Mouse (Mus musculus) heart, adult 9 months (tissue): ENCODE results near the gene Itpripl2.

Experiments
- DNase-seq, 2 experiments: peaks; one replicate each; pipeline ENCODE4 v3.0.0; 2022; ENCODE audit warnings: low spot score in 2 of 2

Gene Itpripl2

DNA sequence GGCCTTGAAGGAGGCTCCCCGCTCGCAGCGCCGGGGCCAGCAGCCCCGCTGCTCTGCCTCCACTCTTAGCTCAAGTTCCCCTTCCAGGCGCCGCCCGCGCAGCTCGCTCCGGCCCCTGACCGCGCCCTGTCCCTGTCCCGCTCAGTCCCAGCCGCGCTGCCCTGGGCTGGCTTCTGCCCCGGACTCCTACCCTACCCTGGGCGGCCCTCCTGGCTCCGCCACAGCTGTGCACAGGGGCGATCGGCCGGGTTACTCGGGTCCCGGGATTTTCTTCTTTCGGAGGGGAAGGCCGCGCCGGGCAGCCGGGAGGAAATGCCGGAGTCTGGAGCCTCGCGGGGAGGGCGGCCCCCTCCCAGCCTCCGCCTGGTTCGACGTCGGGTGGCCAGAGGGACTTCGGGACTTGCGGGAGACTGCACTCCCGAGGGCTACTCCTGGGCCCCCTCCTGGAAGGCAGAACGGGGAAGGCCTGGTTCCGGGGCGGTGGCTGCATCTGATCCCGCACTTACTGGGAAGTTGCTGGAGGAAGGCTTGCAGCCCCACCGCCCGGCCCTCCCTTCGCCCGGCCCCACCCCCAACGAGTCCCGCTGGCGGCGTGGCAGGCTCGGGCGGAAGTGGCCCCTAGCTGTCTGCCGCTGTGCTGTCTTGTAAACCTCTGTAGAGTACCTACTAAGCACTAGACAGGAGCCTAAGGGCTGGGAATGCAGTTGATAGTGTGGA is at the start of gene Itpripl2:
Itpripl2 (minus strand) TSS at position 545 of the 717 bp plus-strand sequence.
- peak; percentile 90 to 93 for DNase-seq

DNA sequence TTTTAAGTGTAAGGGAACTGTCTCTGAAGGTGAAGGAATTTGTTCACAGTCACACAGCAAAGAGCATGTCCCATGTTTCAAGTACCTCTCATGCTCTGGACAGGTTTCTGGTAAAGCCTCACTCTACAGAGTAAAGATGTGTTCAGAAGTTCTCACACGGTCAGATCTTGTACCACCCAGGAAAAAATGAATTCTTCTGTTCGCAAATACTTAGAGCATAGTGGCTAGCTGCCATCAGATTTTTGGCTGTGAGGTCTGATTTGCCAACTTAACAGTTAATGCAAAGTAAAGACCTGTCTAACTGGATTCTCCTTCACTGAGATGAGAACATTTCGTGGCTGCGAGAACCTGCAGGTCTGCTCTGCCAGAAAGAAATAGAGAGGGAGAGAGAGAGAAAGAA is 43.3 kb upstream of the Itpripl2 start:
- DNase-seq: no peak

DNA sequence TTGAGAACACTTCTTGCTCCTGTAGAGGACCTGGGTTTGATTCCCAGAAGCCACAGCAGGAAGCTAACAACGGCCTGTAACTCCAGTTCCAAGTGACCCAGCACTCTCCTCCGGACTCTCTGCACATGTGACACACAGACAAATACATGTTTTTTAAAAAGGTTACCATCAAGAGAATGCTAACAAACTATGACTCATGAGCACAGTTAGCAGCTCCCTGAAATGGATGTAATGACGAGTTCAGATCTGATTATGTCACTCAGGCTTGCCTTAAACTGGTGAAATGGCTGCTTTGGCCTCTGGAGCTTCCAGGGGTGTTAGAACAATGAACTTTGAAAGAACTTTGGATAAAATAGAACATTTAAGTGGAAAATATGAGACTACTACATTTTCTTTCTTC is 42.6 kb upstream of the Itpripl2 start:
- no peak for DNase-seq

DNA sequence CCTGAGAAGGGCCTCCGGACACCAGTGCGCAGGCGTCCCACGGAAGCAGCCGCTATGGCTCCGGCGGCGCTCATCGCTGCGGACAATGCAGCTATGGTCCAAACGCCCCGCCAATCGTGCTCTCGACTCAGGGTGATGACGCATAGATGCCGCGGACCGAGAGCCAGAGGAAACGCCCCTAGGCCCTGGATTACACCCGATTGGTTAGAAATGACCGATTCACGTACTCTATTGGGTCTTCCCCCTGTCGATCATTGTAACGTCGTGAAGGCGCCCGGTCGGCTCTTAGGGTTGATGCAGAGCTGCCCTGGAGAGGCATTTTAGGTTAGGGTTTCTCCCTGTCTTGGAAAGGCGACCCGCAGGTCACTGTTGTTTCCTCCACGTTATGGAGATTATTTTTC is 41.4 kb upstream of the Itpripl2 start, which contains the start of gene Coq7:
Coq7 (minus strand) TSS at position 179 of the 401 bp plus-strand sequence.
- DNase-seq: peak; percentile 97 to 98

DNA sequence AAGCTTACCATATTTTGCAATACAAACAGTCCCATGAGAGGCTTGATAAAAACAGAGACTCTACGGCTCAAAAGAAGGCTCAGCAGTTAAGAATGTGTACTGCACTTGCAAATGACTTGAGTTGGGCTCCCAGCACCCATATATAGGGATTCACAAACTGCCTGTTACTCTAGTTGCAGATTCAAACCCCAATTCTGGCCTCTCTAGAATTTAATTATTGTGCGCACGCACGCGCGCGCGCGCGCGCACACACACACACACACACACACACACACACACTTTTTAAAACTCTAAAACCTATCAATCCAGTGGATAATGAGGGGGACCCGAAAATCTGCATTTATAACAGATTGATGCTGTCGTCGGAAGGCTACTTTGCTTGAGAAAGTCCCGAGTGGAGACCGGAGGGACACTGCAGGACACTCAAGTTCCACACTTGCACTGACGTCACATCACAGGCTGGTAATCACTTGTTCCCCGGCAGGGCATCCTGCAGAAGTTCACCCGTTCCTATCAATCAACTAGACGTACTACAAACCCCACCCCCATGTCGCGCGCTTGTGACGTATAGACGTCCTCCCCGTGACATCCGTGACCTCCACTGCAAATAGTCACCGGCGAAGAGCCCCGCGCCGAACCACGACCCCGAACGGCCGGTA is 40.9 kb upstream of the Itpripl2 start:
- peak; percentile 96 to 97 for DNase-seq

DNA sequence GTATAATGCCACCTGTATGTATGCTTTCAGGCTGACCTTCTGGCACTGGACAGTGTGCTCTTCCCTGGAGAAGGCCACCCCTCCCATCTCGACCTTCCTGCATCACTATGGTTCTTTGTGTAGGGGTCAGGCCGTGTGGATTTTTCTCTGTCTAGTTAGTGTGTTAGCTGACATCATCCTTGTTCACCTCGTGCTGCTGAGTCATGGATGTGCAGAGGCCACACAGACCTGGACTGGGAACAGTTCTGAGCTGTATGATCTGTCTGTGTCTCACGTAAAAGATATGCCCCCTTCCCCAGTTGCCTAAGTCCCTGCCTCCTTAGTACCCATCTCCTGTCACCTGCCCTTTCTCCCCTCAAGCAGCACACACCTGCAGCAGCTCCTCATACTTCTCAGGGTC is 35.2 kb upstream of the Itpripl2 start:
- no peak for DNase-seq

DNA sequence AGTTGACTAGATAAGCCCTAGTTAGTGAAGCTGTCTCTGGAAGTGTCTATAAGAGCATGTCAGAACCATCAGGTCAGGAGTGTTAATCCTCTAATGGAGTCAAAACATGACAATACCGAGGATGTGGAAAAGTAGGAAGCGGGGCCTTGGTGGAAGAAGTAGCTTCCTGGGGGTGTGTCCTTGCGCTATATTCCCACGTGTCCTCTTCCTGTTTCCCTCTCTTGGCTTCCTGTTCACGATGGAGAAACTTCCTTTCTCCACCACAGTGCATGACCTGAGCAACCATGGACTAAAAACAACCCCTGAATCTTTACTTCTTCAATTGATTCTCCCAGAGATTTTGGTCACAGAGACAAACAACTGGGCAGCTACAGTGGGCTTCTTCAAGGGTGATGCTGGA is 30.3 kb upstream of the Itpripl2 start:
- no peak for DNase-seq

DNA sequence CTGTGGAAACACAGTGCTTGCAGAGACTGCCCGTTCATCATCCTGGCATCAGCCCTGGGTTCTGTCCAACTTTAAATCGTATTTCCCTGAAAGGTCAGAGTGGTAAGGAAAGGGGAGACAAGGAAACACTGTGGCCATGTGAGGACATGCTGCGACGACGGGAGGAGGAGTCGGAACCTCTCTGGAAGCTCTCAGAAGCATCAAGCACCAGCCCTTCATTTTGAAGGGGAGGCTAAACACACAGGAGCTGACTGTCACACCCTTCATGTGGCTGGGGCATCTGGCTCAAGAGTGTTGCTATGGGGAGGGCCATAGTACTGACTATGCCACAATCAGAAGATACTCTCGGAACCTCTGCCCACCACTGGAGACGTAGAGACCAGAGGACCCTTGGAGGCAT is 27.9 kb upstream of the Itpripl2 start:
- DNase-seq: no peak

DNA sequence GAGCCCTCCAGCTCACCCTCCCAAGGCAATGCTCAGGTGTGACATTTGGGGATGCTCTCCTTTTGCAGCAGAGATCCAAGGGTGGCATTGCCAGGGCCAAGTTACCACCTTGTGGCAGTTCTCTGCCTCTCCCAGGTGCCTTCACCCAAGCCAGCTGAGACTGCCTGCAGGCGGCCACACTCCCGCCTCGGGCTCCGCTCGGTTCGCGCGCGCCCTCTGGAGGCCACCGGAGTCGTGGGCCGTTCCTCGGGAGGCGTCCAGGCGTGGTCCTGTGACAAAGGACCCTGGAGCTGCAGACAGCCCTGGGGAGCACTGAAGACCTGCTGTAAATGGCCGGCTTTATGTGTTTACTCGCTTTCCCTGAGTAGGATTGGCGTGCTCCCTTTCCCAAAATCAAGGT is 26.9 kb upstream of the Itpripl2 start:
- DNase-seq: peak; percentile 55 to 68

DNA sequence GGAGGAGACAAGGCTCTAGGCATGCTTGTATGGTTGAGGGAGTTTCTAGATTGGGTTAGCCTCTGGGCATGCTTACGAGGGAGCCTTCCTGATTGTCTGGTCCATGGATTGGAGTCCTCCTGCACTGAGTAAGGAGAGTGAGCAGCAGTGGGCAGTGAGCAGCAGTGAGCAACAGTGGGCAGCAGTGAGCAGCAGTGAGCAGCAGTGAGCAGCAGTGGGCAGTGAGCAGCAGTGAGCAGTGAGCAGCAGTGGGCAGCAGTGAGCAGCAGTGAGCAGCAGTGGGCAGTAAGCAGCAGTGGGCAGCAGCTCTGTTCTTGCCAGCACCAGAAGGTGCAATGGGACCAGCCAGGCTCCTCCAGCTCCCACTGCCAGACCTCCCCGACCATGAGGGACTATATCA is 26.0 kb upstream of the Itpripl2 start:
- no peak for DNase-seq

DNA sequence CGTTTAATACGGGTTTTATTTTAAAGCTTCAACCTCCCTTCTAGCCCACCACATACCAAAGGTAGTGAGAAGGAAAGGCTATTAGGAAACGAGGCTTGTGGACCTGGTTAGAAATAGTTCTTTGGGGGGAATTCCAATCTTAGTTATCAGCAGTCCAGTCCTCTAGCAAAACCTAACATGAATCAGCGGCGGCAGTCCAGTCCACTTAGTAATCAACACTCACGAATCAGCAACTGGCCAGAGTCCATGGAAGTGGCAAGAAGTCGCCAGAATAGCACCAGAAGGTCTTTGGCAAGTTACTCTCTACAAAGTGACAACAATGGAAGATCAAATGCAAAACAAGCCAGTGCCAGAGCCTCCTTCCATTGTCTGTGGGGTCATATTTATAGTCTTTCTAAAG is 16.8 kb upstream of the Itpripl2 start:
- DNase-seq: no peak

DNA sequence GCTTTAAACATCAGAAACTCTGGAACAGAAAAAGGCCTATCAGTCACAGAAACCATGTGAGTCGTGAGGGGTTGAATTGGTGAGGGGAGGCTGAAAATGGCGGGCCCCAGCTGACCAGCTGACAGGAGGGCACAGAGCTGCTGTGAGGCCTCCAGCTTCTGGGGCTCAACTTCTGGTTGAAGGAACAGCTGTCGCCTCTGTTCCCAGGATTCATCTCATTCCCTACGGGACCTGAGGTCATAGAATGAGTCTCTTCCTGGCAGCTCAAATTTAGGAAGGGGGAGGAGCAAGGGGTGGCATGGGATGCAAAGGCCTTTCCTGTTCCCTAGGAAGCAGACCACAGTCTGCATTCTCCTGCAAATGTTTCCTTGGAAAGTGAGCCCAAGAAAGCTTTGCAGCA is 12.1 kb upstream of the Itpripl2 start:
- DNase-seq: peak in 1 of 2 experiments; percentile 47

DNA sequence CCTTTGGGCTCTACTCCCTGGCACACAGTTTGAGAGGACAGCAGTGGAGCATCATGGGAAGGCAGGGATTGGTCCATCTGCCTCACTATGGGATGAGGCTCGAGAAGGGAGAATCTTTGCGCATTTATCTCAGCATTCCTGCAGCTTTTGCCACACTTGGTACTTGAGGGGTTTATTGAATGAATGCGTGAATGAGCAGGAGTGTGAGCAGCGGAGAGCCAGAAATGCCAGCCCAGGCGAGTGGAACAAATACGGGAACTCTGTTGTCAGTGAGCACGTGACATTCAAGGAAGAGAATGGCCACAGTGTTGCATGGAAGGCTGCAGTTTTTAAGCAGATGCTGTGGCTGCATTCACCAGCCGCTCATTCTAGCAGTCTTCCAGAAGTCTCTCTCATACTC is 10.6 kb upstream of the Itpripl2 start:
- no peak for DNase-seq

DNA sequence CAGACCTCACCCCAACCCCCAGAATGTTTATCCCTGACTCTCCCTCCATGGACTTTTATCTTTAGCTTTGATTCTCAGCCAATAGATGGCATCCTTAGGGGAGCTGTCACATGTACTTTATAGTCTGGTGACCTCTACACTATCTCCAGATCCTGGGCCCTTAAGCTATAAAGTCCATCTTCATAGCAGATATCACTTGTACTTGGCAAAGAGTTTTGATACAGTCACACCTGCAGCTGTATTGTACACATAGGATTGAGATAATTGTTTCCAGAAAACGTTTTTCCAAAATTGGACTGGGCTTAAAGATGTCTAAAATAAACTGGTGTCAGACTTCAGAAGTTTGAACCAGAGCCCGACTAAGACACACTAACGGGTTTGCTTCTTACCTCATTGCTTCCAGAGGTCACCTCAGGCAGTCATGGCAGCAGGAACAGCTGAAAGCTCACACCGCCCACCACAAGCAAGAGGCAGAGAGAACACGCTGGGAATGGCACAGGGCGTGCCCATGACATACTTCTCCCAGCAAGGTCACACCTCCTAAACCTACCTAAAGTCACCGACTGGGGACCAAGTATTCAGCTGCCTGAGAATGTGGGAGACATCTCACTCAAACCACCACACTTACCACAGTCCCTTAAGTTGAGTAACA is 8.1 kb upstream of the Itpripl2 start:
- no peak for DNase-seq

DNA sequence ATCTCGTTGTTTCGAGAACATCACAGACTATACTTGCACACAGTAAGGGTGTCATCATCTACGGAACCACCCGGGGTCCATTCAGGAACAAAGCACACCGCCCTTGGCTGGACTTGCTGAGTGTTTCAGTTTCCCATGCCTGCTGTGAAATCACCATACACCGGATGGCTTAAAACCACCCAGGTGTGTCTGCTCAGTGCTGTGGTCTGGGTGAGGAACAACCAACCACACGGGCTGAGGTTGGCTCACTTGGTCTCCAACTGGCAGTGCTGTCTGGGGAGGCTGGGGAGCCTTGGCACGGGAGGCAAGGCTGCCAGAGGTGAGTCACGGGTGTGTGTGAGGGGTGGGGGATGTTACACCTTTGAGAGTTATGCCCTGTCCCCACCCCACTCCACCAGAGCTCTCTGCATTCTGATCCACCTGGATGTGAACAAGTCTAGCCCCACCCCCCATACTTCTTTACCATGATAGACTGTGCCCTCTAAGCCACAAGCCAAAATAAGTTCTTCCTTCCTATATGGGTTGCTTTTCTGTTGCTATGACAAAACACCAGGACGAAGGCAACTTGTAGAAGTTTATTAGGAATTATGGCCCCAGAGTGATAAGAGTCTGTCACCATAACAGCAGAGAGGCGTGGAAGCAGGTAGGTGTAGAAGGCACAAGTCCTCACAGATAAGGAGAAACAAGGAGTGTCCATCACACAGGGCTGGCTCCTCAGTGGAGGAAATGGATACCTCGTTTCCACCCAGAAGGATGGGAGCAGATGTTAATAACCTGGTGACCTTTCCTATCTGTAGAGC is 7.4 kb upstream of the Itpripl2 start:
- DNase-seq: no peak

DNA sequence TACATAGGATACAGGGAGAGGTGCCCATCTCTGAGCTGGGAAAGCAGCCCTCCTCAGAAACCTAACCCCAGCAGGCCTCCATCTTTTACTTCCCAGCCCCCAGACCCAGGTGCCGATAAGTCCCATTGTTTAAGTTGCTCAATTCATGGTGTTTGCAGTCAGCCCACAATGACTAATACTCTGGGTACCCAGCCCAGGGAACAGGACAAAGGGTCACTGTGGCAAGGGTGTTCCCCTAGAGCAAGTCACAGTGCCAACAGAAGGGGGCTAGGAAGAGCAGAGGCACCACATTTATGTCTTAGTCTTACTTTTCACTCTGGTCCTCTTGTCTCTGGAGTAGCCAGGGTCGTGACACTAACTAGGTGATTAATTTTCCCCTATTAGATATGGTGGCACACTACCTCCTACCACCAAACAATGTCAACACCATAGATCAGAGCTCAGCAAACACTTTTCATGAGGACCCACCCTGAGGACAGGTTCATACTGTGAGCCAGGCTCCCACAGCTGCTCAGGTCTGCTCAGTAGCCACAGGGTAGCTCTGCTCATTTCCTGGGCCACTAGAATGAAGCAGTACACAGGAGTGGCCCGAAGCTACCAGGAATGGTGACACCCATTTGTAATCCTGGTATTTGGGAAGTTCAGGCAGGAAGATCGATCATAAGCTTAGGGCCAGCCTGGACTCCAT is 3.3 kb upstream of the Itpripl2 start:
- DNase-seq: no peak

DNA sequence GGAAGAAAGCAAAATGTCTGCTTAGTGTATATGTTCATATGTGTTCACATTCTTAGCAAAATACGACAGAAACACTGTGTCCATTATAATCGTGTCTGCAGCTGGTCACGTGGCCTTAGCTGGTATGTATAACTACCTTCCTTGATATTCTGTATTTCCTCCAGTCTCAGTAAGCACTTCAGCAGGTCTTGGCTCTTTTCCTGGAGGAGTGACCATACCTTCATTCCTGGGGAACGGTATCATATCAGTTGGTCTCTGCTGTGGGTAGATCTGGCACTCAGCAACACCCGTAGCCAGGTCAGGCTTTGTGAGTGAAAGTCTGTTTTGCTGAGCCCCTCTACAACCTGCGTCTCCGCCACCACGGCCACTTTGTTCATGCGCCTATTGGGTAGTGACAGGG is 2.1 kb upstream of the Itpripl2 start:
- DNase-seq: no peak

DNA sequence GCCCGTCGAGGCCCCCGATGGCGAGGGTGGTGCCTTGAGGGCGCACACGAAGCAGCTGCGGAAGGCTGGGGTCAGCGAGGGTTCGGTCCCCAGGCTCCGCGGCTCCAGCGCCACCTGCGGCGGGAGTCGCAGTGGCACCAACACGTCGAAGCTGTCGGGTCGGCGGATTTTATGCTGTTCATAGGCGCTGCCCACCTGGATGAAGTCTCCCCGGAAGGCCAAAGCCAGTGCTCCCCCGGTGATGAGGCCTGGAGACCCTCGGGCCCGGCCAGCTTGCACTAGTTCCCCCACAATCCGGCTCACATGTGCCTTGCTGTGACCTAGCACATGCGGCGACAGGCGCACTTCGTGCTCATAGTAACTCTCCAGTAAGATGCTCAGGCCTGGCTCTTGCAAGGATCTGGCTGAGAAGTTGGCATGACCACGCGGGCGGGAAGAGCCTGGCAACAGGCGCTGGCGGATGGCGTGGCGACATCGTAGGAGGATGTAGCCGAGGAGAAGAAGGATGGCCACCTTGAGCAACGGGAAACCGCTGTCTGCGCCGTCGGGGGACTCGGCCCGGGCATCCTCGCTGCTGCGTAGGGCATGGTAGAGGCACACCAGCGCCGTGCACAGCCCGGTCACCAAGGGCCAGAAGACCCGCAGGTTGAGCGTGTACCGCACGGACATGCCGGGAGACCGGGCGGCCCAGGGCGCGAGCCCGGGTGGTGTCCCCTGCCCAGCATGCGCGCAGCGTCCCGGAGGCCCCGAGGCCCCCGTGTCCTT is 927 bp downstream of the Itpripl2 start:
- DNase-seq: peak in 1 of 2 experiments; percentile 25

DNA sequence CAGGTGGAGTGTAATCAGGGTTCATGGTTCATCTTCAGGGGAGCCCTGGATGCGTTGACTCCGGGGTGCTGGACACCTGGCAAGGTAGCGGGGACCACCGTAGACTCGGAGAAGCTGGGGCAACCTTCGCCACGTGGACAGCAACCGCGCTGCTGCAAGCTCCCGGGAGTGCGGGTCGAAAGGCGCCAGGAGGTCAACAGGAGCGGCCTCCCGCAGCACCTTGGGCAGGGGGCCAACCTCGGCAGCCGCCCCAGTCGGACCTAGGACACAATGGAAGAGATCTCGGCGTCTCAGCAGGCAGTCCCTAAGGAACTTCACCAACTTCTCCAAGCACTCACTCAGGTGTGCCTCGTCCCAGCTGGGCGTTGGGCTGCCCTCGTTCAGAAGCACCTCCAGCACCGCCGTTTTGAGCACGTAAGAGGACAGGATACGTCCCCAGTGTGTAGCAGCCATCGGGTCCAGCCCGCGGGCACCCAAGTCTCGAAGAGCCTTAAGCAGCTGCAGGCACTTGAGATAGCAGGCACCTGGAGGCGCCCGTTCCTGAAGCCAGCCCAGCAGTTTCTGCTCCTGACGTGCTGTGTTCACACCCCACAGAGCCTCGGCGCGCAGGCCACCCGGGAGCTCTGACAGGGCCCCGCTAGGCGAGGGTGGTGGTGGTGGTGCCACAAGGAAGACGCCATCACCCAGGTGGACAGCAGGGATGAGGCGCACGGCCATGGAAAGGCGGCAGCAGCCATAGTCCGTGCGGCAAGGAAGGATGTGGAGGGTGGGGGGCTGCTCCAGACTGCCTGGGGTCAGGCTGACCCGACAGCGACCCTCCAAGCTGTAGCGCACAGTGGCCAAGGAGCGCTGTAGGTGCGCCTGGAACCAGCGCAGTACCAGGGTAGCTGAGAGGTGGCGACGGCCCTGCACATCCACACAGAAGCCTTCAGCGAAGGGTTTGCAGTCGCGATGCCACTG is 1.8 kb downstream of the Itpripl2 start:
- no peak for DNase-seq
